Mouse (Mus musculus): Measurements from ENCODE around the gene Cnn3. TPM values are rescaled to one million over a fixed set of nuclear protein-coding genes. Genes with fewer than 3 reads are reported as not detected.

Cnn3 gene
- polyA plus RNA-seq, 1 experiment from 2014 or later, result 109 TPM

DNA sequence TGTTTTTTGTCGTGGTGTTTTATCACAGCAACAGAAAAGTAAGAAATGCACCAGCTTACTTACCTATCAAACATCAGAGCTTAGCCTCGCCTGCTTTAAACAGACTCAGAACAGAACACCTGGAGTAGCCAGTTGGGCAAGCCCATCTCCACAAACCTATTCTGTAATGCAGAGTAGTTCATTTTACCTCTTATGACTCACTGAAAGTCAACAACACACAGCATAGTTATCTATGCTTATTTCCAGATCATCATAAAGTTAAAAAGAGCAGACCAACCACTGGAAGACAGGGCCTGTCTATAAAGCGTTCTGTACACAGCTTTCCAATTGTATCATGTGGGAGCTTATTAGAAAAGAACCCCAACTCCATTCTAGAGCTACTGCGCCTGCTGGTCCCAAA is 24.9 kb upstream of the Cnn3 start:
- WGBS (ENCODE audit: insufficient replicate concordance), result 54% methylated on average over 4 of the region's 4 CpGs
- ATAC-seq (ENCODE audit: low read depth), result no peak
- H3K4me2 ChIP-seq, result no peak overlapping the region
- no peaks in the 10 kb centered on the region for H3K9me3 ChIP-seq (replicated peaks)
- H3K27ac ChIP-seq, result no peak overlapping the region
- H3K4me1 ChIP-seq (replicated peaks), result no peaks in the 10 kb centered on the region
- no peak for DNase-seq
- no peak overlapping the region for H3K9ac ChIP-seq
- no peaks in the 10 kb centered on the region for H3K36me3 ChIP-seq
- no peaks in the 10 kb centered on the region for H3K27me3 ChIP-seq
- no peak overlapping the region for H3K4me3 ChIP-seq (replicated peaks)

DNA sequence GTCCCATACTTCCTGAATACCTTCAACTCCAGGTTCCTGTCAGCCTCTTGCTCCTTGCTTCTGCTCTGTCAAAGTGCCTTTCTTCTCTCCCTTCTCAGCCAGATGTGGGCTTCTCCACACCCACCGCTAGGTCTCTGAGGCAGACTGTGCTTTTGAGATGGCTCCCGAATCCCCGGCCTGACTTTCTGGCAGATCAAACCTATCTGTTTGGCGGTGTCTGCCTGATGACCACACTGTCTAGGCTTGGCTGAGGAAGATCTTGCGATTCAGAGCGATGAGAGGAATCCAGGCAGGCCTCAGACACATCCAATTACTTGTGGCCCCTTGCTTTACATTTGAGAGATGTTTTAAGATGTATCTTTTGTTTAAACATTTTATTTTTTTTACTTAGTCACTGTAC is 24.2 kb upstream of the Cnn3 start:
- Histone ChIP-seq H3K4me3 (replicated peaks) (no peak overlapping the region), H3K9ac (no peak overlapping the region), H3K4me1 (replicated peaks) (no peaks in the 10 kb centered on the region), H3K27ac (no peak overlapping the region), H3K27me3 (no peaks in the 10 kb centered on the region), H3K36me3 (no peaks in the 10 kb centered on the region), H3K9me3 (replicated peaks) (no peaks in the 10 kb centered on the region), H3K4me2 (no peak overlapping the region)
- no peak for DNase-seq
- WGBS (ENCODE audit: insufficient replicate concordance), result 70% methylated on average over 6 of the region's 6 CpGs
- ATAC-seq (ENCODE audit: low read depth), result no peak

DNA sequence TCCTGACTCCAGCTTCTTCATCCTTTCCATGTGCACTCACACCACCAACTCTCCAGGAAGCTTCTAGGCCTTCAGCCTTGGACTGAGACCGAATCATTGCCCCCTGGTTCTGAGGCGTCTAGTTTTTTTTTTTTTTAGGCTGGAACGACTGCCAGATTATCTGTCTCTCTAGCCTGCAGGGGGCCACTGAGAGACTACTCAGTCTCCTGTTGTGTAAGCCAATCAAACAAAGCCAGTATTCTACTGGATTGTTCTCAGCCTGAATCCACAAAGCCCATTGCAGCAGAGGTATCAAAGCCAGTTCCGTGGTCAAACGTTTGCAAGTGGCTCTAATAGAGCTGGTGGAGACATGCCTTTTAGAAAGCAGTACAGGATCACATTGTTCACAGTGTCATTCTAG is 22.8 kb upstream of the Cnn3 start:
- Histone ChIP-seq H3K4me1 (replicated peaks) (no peaks in the 10 kb centered on the region), H3K27ac (no peak overlapping the region), H3K9ac (no peak overlapping the region), H3K4me3 (replicated peaks) (no peak overlapping the region), H3K4me2 (no peak overlapping the region), H3K27me3 (no peaks in the 10 kb centered on the region), H3K36me3 (no peaks in the 10 kb centered on the region), H3K9me3 (replicated peaks) (no peaks in the 10 kb centered on the region)
- ATAC-seq (ENCODE audit: low read depth), result no peak
- no peak for DNase-seq
- 34% methylated on average over 5 of the region's 5 CpGs for WGBS (ENCODE audit: insufficient replicate concordance)

DNA sequence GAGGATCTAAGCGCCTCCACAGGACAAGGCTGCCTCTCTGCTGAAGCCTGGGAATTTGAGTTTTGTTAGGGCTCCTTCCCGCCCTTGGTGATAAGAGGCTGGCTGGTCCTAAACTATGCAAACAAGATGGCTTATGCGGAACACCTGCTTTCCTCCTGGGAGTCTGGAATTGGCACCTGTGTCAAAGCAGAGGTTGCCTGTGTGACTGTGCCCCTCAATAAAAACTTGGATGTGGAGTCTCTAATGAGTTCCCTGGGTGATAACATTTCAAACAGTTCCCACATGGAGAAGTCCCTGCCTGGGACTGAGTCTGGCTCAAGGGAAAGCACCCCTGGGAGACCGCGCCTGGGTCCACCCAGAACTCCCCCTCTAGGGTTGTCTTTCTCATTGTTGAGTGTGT is 21.2 kb upstream of the Cnn3 start:
- ATAC-seq (ENCODE audit: low read depth) (no peak), DNase-seq (no peak)
- Histone ChIP-seq H3K36me3 (no peaks in the 10 kb centered on the region), H3K9me3 (replicated peaks) (no peaks in the 10 kb centered on the region), H3K9ac (no peak overlapping the region), H3K4me1 (replicated peaks) (no peaks in the 10 kb centered on the region), H3K4me3 (replicated peaks) (no peak overlapping the region), H3K27ac (no peak overlapping the region), H3K4me2 (no peak overlapping the region), H3K27me3 (no peaks in the 10 kb centered on the region)
- 69% methylated on average over 5 of the region's 5 CpGs for WGBS (ENCODE audit: insufficient replicate concordance)

DNA sequence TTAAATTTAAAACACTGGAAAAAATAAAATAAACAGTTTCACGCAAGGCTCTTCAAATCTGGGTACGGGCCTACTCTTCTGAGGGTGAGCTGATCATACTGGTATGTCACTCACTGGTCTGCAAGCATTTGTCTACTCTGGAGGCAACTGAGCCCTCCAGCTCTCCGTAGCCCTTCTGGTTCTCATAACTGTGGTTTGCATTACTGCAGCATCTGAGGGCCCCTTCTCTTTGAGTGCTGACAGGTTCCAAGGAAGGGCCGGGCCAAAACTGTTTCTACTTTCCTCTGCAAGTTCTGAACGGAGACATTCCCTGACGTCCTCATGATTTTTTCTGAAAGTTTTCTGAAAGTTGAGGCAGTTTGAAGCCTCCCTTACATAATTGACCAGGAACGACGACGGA is 18.9 kb upstream of the Cnn3 start:
- ATAC-seq (ENCODE audit: low read depth) (no peak), DNase-seq (no peak)
- 73% methylated on average over 9 of the region's 9 CpGs for WGBS (ENCODE audit: insufficient replicate concordance)
- Histone ChIP-seq H3K4me2 (no peak overlapping the region), H3K9ac (no peak overlapping the region), H3K27me3 (no peaks in the 10 kb centered on the region), H3K36me3 (no peaks in the 10 kb centered on the region), H3K9me3 (replicated peaks) (no peaks in the 10 kb centered on the region), H3K4me3 (replicated peaks) (no peak overlapping the region), H3K27ac (no peak overlapping the region), H3K4me1 (replicated peaks) (no peaks in the 10 kb centered on the region)

DNA sequence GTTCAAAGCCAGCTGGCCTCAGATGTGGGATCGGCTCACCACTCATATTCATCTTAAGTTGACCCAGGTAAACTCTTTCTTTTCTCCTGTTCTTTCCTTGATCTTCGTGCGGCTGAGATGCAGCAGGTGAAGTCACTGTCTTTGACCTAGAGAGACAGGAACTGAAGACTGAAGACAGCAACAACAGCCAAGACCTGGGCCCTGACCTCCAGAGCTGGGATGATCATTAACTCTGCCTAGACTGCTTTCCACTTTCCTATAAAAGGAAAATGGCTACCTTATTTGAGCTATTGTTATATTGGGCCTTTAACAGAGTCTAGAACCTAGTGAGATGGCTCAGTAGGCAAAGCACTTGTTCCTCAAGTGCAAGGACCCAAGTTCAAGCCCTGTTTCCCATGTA is 17.9 kb upstream of the Cnn3 start:
- no peaks in the 10 kb centered on the region for H3K27me3 ChIP-seq
- H3K9ac ChIP-seq, result no peak overlapping the region
- no peak for DNase-seq
- H3K27ac ChIP-seq, result no peak overlapping the region
- no peaks in the 10 kb centered on the region for H3K36me3 ChIP-seq
- ATAC-seq (ENCODE audit: low read depth), result no peak
- WGBS (ENCODE audit: insufficient replicate concordance), result 81% methylated on average over 3 of the region's 3 CpGs
- no peak overlapping the region for H3K4me3 ChIP-seq (replicated peaks)
- no peaks in the 10 kb centered on the region for H3K4me1 ChIP-seq (replicated peaks)
- H3K9me3 ChIP-seq (replicated peaks), result no peaks in the 10 kb centered on the region
- no peak overlapping the region for H3K4me2 ChIP-seq

DNA sequence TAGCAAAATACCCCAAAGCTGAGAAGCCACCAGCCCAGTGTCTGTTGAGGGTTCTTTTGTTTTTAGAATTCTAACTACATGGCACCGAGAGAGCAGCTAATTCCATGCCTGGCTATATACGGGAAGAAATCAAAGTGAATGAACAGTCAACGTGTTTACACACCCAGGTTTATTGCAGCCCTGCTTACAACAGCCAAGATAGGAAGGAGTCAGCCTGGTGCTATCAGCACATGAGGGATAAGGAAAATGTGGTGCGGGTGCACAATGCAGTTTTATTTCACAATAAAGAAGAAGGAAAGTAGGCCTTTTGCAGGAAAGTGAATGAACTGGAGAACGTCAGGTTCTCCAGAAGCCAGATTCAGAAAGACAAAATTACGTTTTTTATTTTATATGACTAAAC is 14.8 kb upstream of the Cnn3 start:
- H3K27ac ChIP-seq, result no peak overlapping the region
- H3K9me3 ChIP-seq (replicated peaks), result no peaks in the 10 kb centered on the region
- DNase-seq (no peak), ATAC-seq (ENCODE audit: low read depth) (no peak)
- H3K4me3 ChIP-seq (replicated peaks), result no peak overlapping the region
- no peaks in the 10 kb centered on the region for H3K4me1 ChIP-seq (replicated peaks)
- H3K36me3 ChIP-seq, result no peaks in the 10 kb centered on the region
- 49% methylated on average over 6 of the region's 6 CpGs for WGBS (ENCODE audit: insufficient replicate concordance)
- H3K4me2 ChIP-seq, result no peak overlapping the region
- no peak overlapping the region for H3K9ac ChIP-seq
- H3K27me3 ChIP-seq, result no peaks in the 10 kb centered on the region

DNA sequence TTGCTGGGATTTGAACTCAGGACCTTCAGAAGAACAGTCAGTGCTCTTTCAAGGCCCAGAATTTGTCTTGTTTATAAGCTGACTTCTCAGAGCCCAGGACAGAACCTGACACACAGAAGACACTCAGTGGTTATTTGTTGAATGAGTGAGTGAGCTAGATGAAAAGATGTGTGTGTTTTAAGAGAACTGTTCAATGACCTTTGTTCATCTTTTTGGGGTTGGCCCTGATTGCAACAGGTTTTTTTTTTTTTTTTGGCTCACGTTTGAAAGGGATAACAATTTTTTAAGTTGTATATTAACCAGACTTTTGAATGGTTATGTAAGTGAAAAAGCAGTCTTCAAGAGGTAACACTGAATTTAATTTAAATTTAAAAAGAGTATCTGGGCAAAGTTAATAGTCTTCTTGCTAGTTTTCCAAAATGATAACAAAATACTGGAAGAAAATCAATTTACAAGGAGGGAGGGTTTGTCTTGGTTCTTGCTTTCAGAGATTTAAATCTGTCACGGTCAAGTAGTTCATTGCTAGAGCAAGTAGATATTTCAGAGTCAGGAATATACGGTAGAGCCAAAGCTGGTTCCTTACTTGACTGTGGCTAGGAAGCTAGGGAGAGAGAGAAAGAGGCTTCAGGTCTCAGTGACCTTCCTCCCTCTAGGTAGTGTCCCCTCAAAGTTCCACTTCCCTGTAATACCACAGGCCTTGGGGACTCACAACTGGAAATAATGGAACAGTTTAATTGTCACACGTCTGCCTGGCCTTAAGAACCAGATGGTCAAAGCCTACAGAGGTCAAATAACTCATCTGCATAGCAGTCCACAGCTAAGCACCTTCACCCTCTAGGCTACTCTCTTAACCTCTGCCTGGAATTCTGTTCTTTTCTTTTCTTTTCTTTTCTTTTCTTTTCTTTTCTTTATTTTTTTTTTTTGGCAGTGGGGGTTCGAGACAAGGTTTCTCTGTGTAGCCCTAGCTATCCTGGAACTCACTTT is 9.8 kb upstream of the Cnn3 start:
- Histone ChIP-seq H3K36me3 (no peaks in the 10 kb centered on the region), H3K4me3 (replicated peaks) (no peak overlapping the region), H3K27me3 (no peaks in the 10 kb centered on the region), H3K4me1 (replicated peaks) (no peaks in the 10 kb centered on the region; the same call in 1 of the 2 replicates), H3K9ac (no peak overlapping the region), H3K27ac (peak overlapping the region; percentile 32; the same call in 1 of the 2 replicates), H3K9me3 (replicated peaks) (no peaks in the 10 kb centered on the region), H3K4me2 (no peak overlapping the region)
- ATAC-seq (ENCODE audit: low read depth) (no peak), DNase-seq (no peak)
- WGBS (ENCODE audit: insufficient replicate concordance), result 51% methylated on average over 5 of the region's 5 CpGs

DNA sequence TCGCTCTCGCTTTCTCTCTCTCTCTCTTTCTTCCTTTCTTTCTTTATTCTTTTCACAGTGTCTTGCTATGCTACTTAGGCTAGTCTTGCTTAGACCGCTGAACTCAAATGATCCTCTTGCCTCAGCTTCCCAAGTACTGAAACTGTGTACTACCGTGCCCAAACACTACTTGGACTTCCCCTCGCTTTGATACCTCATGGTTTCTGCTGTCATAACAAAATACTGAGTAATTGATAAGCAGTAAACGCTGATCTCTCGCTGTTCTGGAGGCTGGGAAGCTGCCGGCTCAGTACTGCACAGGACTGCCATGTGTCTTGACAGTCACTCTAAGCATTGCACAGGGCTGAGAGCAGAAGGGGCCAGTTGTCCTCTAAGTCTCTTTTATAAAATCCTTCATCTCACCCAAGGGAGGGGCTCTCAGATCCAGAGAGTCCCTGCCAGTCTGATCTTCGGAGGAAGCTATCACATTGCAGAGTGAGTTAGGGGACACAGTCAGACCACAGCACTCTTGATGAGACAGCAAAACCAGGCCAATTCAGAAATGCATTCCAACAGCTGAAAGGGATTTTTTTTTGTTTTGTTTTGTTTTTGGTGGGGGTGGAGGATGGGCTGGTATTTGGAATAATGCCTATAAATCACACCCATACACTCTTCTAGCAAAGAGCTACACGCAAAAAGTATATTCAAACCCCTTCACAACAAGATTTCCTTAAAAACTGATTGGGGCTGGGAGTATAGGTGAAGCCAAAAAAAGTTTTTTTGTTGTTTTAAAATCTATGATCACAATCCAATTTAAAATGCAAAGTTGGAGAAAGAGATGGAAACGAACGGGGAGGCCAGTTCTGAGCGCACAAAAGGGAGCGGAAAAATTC is 8.7 kb upstream of the Cnn3 start:
- Histone ChIP-seq H3K27ac (no peak overlapping the region), H3K4me2 (no peak overlapping the region), H3K36me3 (no peaks in the 10 kb centered on the region), H3K9ac (no peak overlapping the region), H3K27me3 (no peaks in the 10 kb centered on the region), H3K4me1 (replicated peaks) (no peaks in the 10 kb centered on the region; the same call in 1 of the 2 replicates), H3K9me3 (replicated peaks) (no peaks in the 10 kb centered on the region), H3K4me3 (replicated peaks) (no peak overlapping the region)
- ATAC-seq (ENCODE audit: low read depth) (no peak), DNase-seq (no peak)
- 65% methylated on average over 14 of the region's 14 CpGs for WGBS (ENCODE audit: insufficient replicate concordance)

DNA sequence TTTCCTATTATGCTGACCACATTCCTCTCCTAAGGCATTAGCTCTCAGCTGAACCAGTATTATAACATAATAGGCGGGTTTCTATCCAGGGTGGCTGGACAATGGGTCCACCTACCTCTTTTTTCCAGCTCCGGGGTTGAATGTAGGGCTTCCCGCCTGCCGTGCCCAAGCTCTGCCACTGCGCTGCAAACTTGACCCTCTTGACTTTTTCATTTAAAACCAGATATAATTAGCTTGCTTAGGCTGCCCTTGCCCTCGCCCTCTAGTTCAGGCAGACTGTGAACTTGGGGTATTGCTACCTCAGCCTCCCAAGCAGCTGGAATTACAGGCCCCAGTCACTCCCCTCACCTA is 8.1 kb upstream of the Cnn3 start:
- ATAC-seq (ENCODE audit: low read depth), result no peak
- 75% methylated on average over 6 of the region's 6 CpGs for WGBS (ENCODE audit: insufficient replicate concordance)
- H3K4me3 ChIP-seq (replicated peaks), result no peak overlapping the region
- no peak for DNase-seq
- no peak overlapping the region for H3K27ac ChIP-seq
- no peaks in the 10 kb centered on the region for H3K9me3 ChIP-seq (replicated peaks)
- no peaks in the 10 kb centered on the region for H3K27me3 ChIP-seq
- H3K36me3 ChIP-seq, result no peaks in the 10 kb centered on the region
- H3K4me1 ChIP-seq (replicated peaks), result no peaks in the 10 kb centered on the region; the same call in 1 of the 2 replicates
- no peak overlapping the region for H3K4me2 ChIP-seq
- no peak overlapping the region for H3K9ac ChIP-seq

DNA sequence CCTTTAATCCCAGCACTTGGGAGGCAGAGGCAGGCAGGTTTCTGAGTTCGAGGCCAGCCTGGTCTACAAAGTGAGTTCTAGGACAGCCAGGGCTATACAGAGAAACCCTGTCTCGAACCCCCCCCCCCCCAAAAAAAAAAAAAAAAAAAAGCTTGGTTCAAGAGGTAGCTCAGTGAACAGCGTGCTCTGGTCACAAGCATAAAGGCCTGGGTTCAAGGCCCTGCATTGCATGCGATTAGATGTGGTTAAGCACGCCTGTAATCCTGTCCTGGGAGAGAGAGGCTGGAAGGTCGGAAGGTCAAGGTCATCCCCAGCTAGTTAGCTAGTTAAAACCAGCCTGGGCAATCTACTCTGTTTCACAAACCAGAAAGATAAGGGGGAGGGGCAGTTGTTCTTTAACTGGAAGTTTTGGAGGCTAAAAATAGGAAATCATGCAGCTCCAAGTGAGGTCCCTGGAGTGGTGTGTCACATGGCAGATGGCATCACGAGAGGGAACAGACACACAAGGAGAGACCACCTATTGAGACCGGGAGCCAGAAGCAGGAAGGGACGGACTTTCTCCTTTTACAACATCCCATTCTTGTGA is 7.4 kb upstream of the Cnn3 start:
- DNase-seq, result no peak
- no peak overlapping the region for H3K4me3 ChIP-seq (replicated peaks)
- WGBS (ENCODE audit: insufficient replicate concordance), result 58% methylated on average over 9 of the region's 9 CpGs
- H3K27ac ChIP-seq, result no peak overlapping the region
- no peak overlapping the region for H3K4me2 ChIP-seq
- H3K4me1 ChIP-seq (replicated peaks), result no peaks in the 10 kb centered on the region; the same call in 1 of the 2 replicates
- no peak overlapping the region for H3K9ac ChIP-seq
- H3K27me3 ChIP-seq, result no peaks in the 10 kb centered on the region
- no peaks in the 10 kb centered on the region for H3K9me3 ChIP-seq (replicated peaks)
- H3K36me3 ChIP-seq, result no peaks in the 10 kb centered on the region
- ATAC-seq (ENCODE audit: low read depth), result peak; percentile 32; the same call in 1 of the 2 replicates

All from liver, embryonic 13.5 days (tissue).